Mouse (Mus musculus) liver, adult (tissue): ENCODE measurements around the gene Trub1.

ENCODE experiments used
- GATA4 ChIP-seq: IDR thresholded peaks from 2 replicates; pipeline ENCODE4 v1.6.1; 2014; ENCODE audit warnings: mild to moderate bottlenecking, low read length; ENCODE audit not compliant: insufficient replicate concordance

Trub1 gene

GRCm38 (mm10) chr19:57452492-57453217, at the start of gene Trub1:
Gene Trub1 (plus strand): TSS chr19:57452912.
- TF ChIP-seq GATA4, result no peak

- TF ChIP-seq GATA4, result no peak
Observed at GRCm38 (mm10) chr19:57403700-57404501, 48.8 kb upstream of the Trub1 start.

- TF ChIP-seq GATA4, result no peak
Observed at GRCm38 (mm10) chr19:57404502-57404848, 48.2 kb upstream of the Trub1 start.

- no peak for TF ChIP-seq GATA4
Observed at GRCm38 (mm10) chr19:57407947-57408346, 44.8 kb upstream of the Trub1 start.

GRCm38 (mm10) chr19:57411375-57412196, 41.1 kb upstream of the Trub1 start:
- TF ChIP-seq GATA4, result no peak; the same call in 1 of the 2 replicates

- TF ChIP-seq GATA4, result no peak
Observed at GRCm38 (mm10) chr19:57413170-57413569, 39.5 kb upstream of the Trub1 start.

- no peak for TF ChIP-seq GATA4
Observed at GRCm38 (mm10) chr19:57413918-57414317, 38.8 kb upstream of the Trub1 start.

GRCm38 (mm10) chr19:57415031-57415807, 37.5 kb upstream of the Trub1 start:
- TF ChIP-seq GATA4, result no peak

- TF ChIP-seq GATA4, result no peak
Observed at GRCm38 (mm10) chr19:57417800-57418580, 34.7 kb upstream of the Trub1 start.

GRCm38 (mm10) chr19:57423402-57423801, 29.3 kb upstream of the Trub1 start:
- no peak for TF ChIP-seq GATA4

GRCm38 (mm10) chr19:57425296-57425695, 27.4 kb upstream of the Trub1 start:
- TF ChIP-seq GATA4, result no peak

- no peak for TF ChIP-seq GATA4
Observed at GRCm38 (mm10) chr19:57426841-57427240, 25.9 kb upstream of the Trub1 start.

- no peak for TF ChIP-seq GATA4
Observed at GRCm38 (mm10) chr19:57427756-57428438, 24.8 kb upstream of the Trub1 start.
